In genomic region chr5:125316771-125317170, GRCm38 (mm10) we compare ENCODE assay signal across 21 mouse cellular contexts.
"Had no signal": no experiment of that assay in that cellular context is flagged by ENCODE, and none has a peak within 500 bp of the region (broad histone marks: within the 10 kb centered on the region; RNA-seq: fewer than 3 reads in every experiment).

No protein-coding gene starts in this region.

- H3K9ac ChIP-seq: kidney, embryonic 15.5 days; liver, embryonic 14.5 days; liver, postnatal 0 days; lung, embryonic 14.5 days; midbrain, embryonic 13.5 days; neural tube, embryonic 13.5 days; stomach, embryonic 15.5 days had no signal

- H3K4me3 ChIP-seq: kidney, embryonic 15.5 days; left cerebral cortex, adult 2 months; midbrain, embryonic 13.5 days; myocyte; neural tube, embryonic 13.5 days; stomach, embryonic 15.5 days had no signal

- ATAC-seq: liver, postnatal 0 days; lung, postnatal 0 days; midbrain, embryonic 13.5 days; midbrain, embryonic 16.5 days had no signal

- H3K27ac ChIP-seq: kidney, embryonic 15.5 days; left cerebral cortex, adult 2 months; liver, embryonic 14.5 days; macrophage; midbrain, embryonic 13.5 days; neural tube, embryonic 13.5 days; stomach, embryonic 15.5 days had no signal

- H3K9me3 ChIP-seq: kidney, embryonic 15.5 days; midbrain, embryonic 13.5 days; neural tube, embryonic 13.5 days; stomach, embryonic 15.5 days had no signal

- DNase-seq: kidney, adult 11 months; kidney, adult 8-10 months; kidney, postnatal 10 days; kidney, postnatal 36 days; layer of hippocampus, postnatal 36 days; liver, postnatal 0 days; lung, embryonic 14.5 days; retina, postnatal 1 day; right cerebral cortex, postnatal 25 days; spleen, adult 18-20 months had no signal

- H3K4me2 ChIP-seq: kidney, embryonic 15.5 days; liver, embryonic 11.5 days; lung, embryonic 14.5 days; midbrain, embryonic 13.5 days; neural tube, embryonic 13.5 days; stomach, embryonic 15.5 days had no signal

- H3K36me3 ChIP-seq: kidney, embryonic 15.5 days; midbrain, embryonic 13.5 days; neural tube, embryonic 13.5 days; stomach, embryonic 15.5 days had no signal

- H3K27me3 ChIP-seq: kidney, embryonic 15.5 days; midbrain, embryonic 13.5 days; neural tube, embryonic 13.5 days; stomach, embryonic 15.5 days had no signal
